In genomic region chr12:81483656-81484055, GRCm38 (mm10) we compare ENCODE assay signal across 8 mouse cellular contexts. TPM values are rescaled to one million over a fixed set of nuclear protein-coding genes. Genes with fewer than 3 reads are reported as not detected.
DNase-seq lines count a peak whose midpoint lies in the region; ATAC-seq lines count a peak whose summit lies in the region.

No protein-coding gene starts in this region.

- DNase-seq in kidney, postnatal 10 days, result peak; percentile 11
- DNase-seq in kidney, postnatal 14 days, result no peak
- DNase-seq in NIH3T3 (ENCODE audit: low read depth), result peak; percentile 80
- peak; percentile 42 for DNase-seq in limb, embryonic 10.5 days (ENCODE audit: low spot score)
- no peak for DNase-seq in layer of hippocampus, postnatal 36 days
- no peak for DNase-seq in left cerebral cortex, adult 18-20 months (ENCODE audit: low spot score in 2 of 2)

- H3K27me3 ChIP-seq in embryonic facial prominence, embryonic 15.5 days, result no peaks in the 10 kb centered on the region
- no peaks in the 10 kb centered on the region for H3K27me3 ChIP-seq in limb, embryonic 10.5 days (ENCODE audit: low read depth, poor library complexity, severe bottlenecking)
- no peaks in the 10 kb centered on the region for H3K27me3 ChIP-seq in neural tube, embryonic 13.5 days

- H3K9ac ChIP-seq in embryonic facial prominence, embryonic 15.5 days, result no peak overlapping the region
- peak overlapping the region; percentile 63 for H3K9ac ChIP-seq in neural tube, embryonic 13.5 days

- WGBS in embryonic facial prominence, embryonic 15.5 days, result 46% methylated on average over 17 of the region's 17 CpGs
- 56% methylated on average over 17 of the region's 17 CpGs for WGBS in limb, embryonic 10.5 days
- 39% methylated on average over 17 of the region's 17 CpGs for WGBS in neural tube, embryonic 13.5 days

- no peak for ATAC-seq in embryonic facial prominence, embryonic 15.5 days (ENCODE audit: insufficient number of reproducible peaks, low FRiP score, low TSS enrichment, low read depth)
- no peak for ATAC-seq in neural tube, embryonic 13.5 days (ENCODE audit: low read depth)

- no peaks in the 10 kb centered on the region for H3K36me3 ChIP-seq in embryonic facial prominence, embryonic 15.5 days
- 0 out of 2 replicates have a peak, but pooled peaks cover 3% of the 10 kb centered on the region for H3K36me3 ChIP-seq in limb, embryonic 10.5 days
- H3K36me3 ChIP-seq in neural tube, embryonic 13.5 days, result peaks cover 3% of the 10 kb centered on the region; the same call in 1 of the 2 replicates

- H3K9me3 ChIP-seq in embryonic facial prominence, embryonic 15.5 days (replicated peaks), result no peaks in the 10 kb centered on the region
- H3K9me3 ChIP-seq in limb, embryonic 10.5 days (replicated peaks), result no peaks in the 10 kb centered on the region
- no peaks in the 10 kb centered on the region for H3K9me3 ChIP-seq in neural tube, embryonic 13.5 days

- no peak overlapping the region for H3K27ac ChIP-seq in embryonic facial prominence, embryonic 15.5 days (replicated peaks)
- H3K27ac ChIP-seq in limb, embryonic 10.5 days, result peak overlapping the region; percentile 91; the same call in 1 of the 2 replicates
- peak overlapping the region; percentile 52; the same call in 1 of the 2 replicates for H3K27ac ChIP-seq in neural tube, embryonic 13.5 days (replicated peaks)

- peak overlapping the region; percentile 52 for H3K4me2 ChIP-seq in embryonic facial prominence, embryonic 15.5 days (replicated peaks)
- peak overlapping the region; percentile 69 for H3K4me2 ChIP-seq in neural tube, embryonic 13.5 days

- H3K4me3 ChIP-seq in embryonic facial prominence, embryonic 15.5 days (replicated peaks), result peak overlapping the region; percentile 77
- peak overlapping the region; percentile 76 for H3K4me3 ChIP-seq in limb, embryonic 10.5 days
- H3K4me3 ChIP-seq in neural tube, embryonic 13.5 days, result peak overlapping the region; percentile 73

- H3K4me1 ChIP-seq in embryonic facial prominence, embryonic 15.5 days, result 0 out of 2 replicates have a peak, but pooled peaks cover 2% of the 10 kb centered on the region
- H3K4me1 ChIP-seq in limb, embryonic 10.5 days, result no peaks in the 10 kb centered on the region
- H3K4me1 ChIP-seq in neural tube, embryonic 13.5 days (replicated peaks), result peaks cover 14% of the 10 kb centered on the region

RNA-seq across cellular contexts. Expression of gene Cox16, which starts 1.3 kb away (rescaled TPM):
- 119 and 123 TPM in 2 replicates for polyA plus RNA-seq in embryonic facial prominence, embryonic 15.5 days (2015; fragmentation: Nextera tagmentation; extraction: Ambion mirVana)
- polyA plus RNA-seq in limb, embryonic 10.5 days (2016; fragmentation: Nextera tagmentation; extraction: Ambion mirVana), result 109 and 113 TPM in 2 replicates
- 152 and 167 TPM in 2 replicates for polyA plus RNA-seq in neural tube, embryonic 13.5 days (2015; fragmentation: Nextera tagmentation; extraction: Ambion mirVana)
- total RNA-seq in layer of hippocampus, postnatal 36 days (2021), result 10 to 100 TPM; 43.8 to 44.2 TPM
- 10 to 100 TPM; 36.6 to 50.7 TPM for total RNA-seq in left cerebral cortex, adult 18-20 months (2021)

RNA-seq across cellular contexts. Expression of gene Gm20498, which starts 49.0 kb away (rescaled TPM):
- 23.2 and 23.6 TPM in 2 replicates for polyA plus RNA-seq in embryonic facial prominence, embryonic 15.5 days (2015; fragmentation: Nextera tagmentation; extraction: Ambion mirVana)
- polyA plus RNA-seq in limb, embryonic 10.5 days (2016; fragmentation: Nextera tagmentation; extraction: Ambion mirVana), result 26.2 and 32.4 TPM in 2 replicates
- polyA plus RNA-seq in neural tube, embryonic 13.5 days (2015; fragmentation: Nextera tagmentation; extraction: Ambion mirVana), result 42.2 and 46.3 TPM in 2 replicates
- total RNA-seq in layer of hippocampus, postnatal 36 days (2021), result 10 to 100 TPM; 36.6 to 40.6 TPM
- total RNA-seq in left cerebral cortex, adult 18-20 months (2021), result 10 to 100 TPM; 36.7 to 53.7 TPM

RNA-seq across cellular contexts. Expression of gene Synj2bp, which starts 49.1 kb away (rescaled TPM):
- 34.9 and 36.5 TPM in 2 replicates for polyA plus RNA-seq in embryonic facial prominence, embryonic 15.5 days (2015; fragmentation: Nextera tagmentation; extraction: Ambion mirVana)
- polyA plus RNA-seq in limb, embryonic 10.5 days (2016; fragmentation: Nextera tagmentation; extraction: Ambion mirVana), result 33.5 and 34.5 TPM in 2 replicates
- 30.8 and 39.0 TPM in 2 replicates for polyA plus RNA-seq in neural tube, embryonic 13.5 days (2015; fragmentation: Nextera tagmentation; extraction: Ambion mirVana)
- total RNA-seq in layer of hippocampus, postnatal 36 days (2021), result 10 to 100 TPM; 28.1 to 33.2 TPM
- 10 to 100 TPM; 34.8 to 37.7 TPM for total RNA-seq in left cerebral cortex, adult 18-20 months (2021)

Comparison
In these comparisons a context has a peak if more than half of its experiments do, and no peak if none do; other contexts are left out.
1. DNase-seq: peak in kidney, postnatal 10 days (single experiment), NIH3T3 (single experiment) and limb, embryonic 10.5 days (single experiment); none in kidney, postnatal 14 days (single experiment), layer of hippocampus, postnatal 36 days (0 of 2) and left cerebral cortex, adult 18-20 months (0 of 2).
2. Peak in every context shown above with its lines, with median percentiles within 50 percentile points of each other: H3K4me3 ChIP-seq.